ENCODE assay signal across 11 mouse cellular contexts in the genomic region with DNA sequence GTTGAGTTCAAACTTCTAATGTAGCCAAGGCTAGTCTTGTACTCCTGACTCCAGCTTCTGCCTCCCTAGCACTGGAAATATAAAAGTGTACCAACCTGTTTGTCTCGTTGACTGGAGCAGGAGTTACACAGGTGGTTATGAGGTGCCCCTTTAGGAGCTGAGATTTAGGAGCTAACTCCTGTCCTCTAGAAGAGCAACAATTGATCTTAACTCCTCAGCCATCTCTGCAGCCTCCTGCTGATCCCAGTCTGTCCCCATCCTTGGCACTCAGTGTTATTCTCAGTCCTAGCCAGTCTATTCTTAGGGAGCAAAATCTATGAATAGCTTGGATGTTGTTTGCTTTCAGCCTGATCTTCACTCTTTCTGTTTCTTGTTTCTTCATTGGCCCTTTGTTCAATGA. TPM values are rescaled to one million over a fixed set of nuclear protein-coding genes. Genes with fewer than 3 reads are reported as not detected.
DNase-seq lines count a peak whose midpoint lies in the region; ATAC-seq and TF ChIP-seq lines count a peak whose summit lies in the region.
"Had no signal": no experiment of that assay in that cellular context is flagged by ENCODE, and none has a peak within 500 bp of the region (broad histone marks: within the 10 kb centered on the region; RNA-seq: fewer than 3 reads in every experiment).

No protein-coding gene starts in this region.

- no peak for ATAC-seq in heart, embryonic 13.5 days (ENCODE audit: extremely low read depth, insufficient number of reproducible peaks, low FRiP score, low TSS enrichment)
- ATAC-seq in lung, embryonic 16.5 days (ENCODE audit: low read depth) = no peak

- no peak for TF ChIP-seq POLR2A in small intestine, adult 2 months (IDR thresholded peaks at IDR 0.05; ENCODE audit: low read depth, low read length)

- peak overlapping the region; percentile 40; the same call in 1 of the 2 replicates for H3K9ac ChIP-seq in heart, embryonic 13.5 days
- peak overlapping the region; percentile 68 for H3K9ac ChIP-seq in lung, embryonic 16.5 days (ENCODE audit: low read length)

- DNase-seq in heart, adult 11 months = no peak
- no peak for DNase-seq in lung, postnatal 4 days
- DNase-seq in induced T-regulatory cell, adult 2 months (ENCODE audit: low read depth) = peak; percentile 68
- no peak for DNase-seq in frontal cortex, postnatal 25 days (ENCODE audit: low spot score in 2 of 2)
- no peak for DNase-seq in B cell, adult 2 months
- DNase-seq: kidney, adult 18-20 months had no signal

- TF ChIP-seq CTCF in small intestine, adult 2 months (IDR thresholded peaks at IDR 0.05; ENCODE audit: extremely low read depth, insufficient read length, insufficient replicate concordance, low read depth, low read length) = no peak

- H3K27me3 ChIP-seq in heart, embryonic 13.5 days (replicated peaks) = no peaks in the 10 kb centered on the region
- H3K27me3 ChIP-seq in lung, embryonic 16.5 days (ENCODE audit: control insufficient read depth, insufficient read depth, low read depth, low read length) = no peaks in the 10 kb centered on the region
- H3K27me3 ChIP-seq in small intestine, adult 2 months (ENCODE audit: control insufficient read depth, insufficient read depth, low read length) = no peaks in the 10 kb centered on the region

- peak overlapping the region; percentile 62 for H3K4me2 ChIP-seq in heart, embryonic 13.5 days
- peak overlapping the region; percentile 70 for H3K4me2 ChIP-seq in lung, embryonic 16.5 days (ENCODE audit: low read depth, low read length)
- H3K4me2 ChIP-seq: midbrain, embryonic 11.5 days had no signal

- 60% methylated on average over 1 of the region's 1 CpGs for WGBS in heart, embryonic 13.5 days
- WGBS in lung, embryonic 16.5 days = 29% methylated on average over 1 of the region's 1 CpGs
- WGBS in small intestine, adult 2 months = 5% methylated on average over 1 of the region's 1 CpGs

- peak overlapping the region; percentile 36 for H3K4me3 ChIP-seq in heart, embryonic 13.5 days
- H3K4me3 ChIP-seq in lung, embryonic 16.5 days (ENCODE audit: low read length) = peak overlapping the region; percentile 43
- peak overlapping the region; percentile 26; the same call in 1 of the 2 replicates for H3K4me3 ChIP-seq in small intestine, adult 2 months (ENCODE audit: low read depth, low read length)

- no peak overlapping the region for H3K27ac ChIP-seq in heart, embryonic 13.5 days (replicated peaks)
- peak overlapping the region; percentile 83 for H3K27ac ChIP-seq in lung, embryonic 16.5 days (ENCODE audit: low read length)
- peak overlapping the region; percentile 99 for H3K27ac ChIP-seq in small intestine, adult 2 months (ENCODE audit: insufficient read depth, low read depth, low read length)

- peaks cover 36% of the 10 kb centered on the region for H3K36me3 ChIP-seq in heart, embryonic 13.5 days
- H3K36me3 ChIP-seq in lung, embryonic 16.5 days (ENCODE audit: control insufficient read depth, insufficient read depth, low read length) = peaks cover 24% of the 10 kb centered on the region
- H3K36me3 ChIP-seq in small intestine, adult 2 months (ENCODE audit: control insufficient read depth, insufficient read depth, low read length) = peaks cover 48% of the 10 kb centered on the region

- H3K4me1 ChIP-seq in heart, embryonic 13.5 days = peaks cover 11% of the 10 kb centered on the region
- H3K4me1 ChIP-seq in lung, embryonic 16.5 days (replicated peaks; ENCODE audit: control insufficient read depth, insufficient read depth, low read length) = peaks cover 10% of the 10 kb centered on the region
- no peaks in the 10 kb centered on the region for H3K4me1 ChIP-seq in small intestine, adult 2 months (ENCODE audit: control insufficient read depth, insufficient read depth, insufficient read length, low read length)

- no peaks in the 10 kb centered on the region for H3K9me3 ChIP-seq in heart, embryonic 13.5 days
- H3K9me3 ChIP-seq in lung, embryonic 16.5 days (ENCODE audit: control insufficient read depth, low read length) = no peaks in the 10 kb centered on the region

RNA-seq across cellular contexts. Expression of gene Clec2d, which starts 2.1 kb away (rescaled TPM):
- 0.11 and 0.20 TPM in 2 replicates for polyA plus RNA-seq in heart, embryonic 13.5 days (2015; fragmentation: Nextera tagmentation; extraction: Ambion mirVana)
- polyA plus RNA-seq in lung, embryonic 16.5 days (2015; fragmentation: Nextera tagmentation; extraction: Ambion mirVana) = 2.0 and 2.3 TPM in 2 replicates
- 15.4 and 20.9 TPM in 2 replicates for polyA plus RNA-seq in small intestine, adult 2 months (2012; rRNA removed)
- polyA plus RNA-seq: forebrain, embryonic 11.5 days; midbrain, embryonic 11.5 days had no signal
